Mouse (Mus musculus): Measurements from ENCODE around the gene Immp2l. TPM values are rescaled to one million over a fixed set of nuclear protein-coding genes. Genes with fewer than 3 reads are reported as not detected.
"Not testable (repeated sequence)": the region's sequence is repeated elsewhere in the genome, so short reads cannot be mapped to it uniquely, and the experiment has no call there.

Gene Immp2l
- polyA plus RNA-seq, 1 experiment from 2014 or later: 12.8 TPM

GRCm38 (mm10) chr12:41774623-41775323, 750.9 kb downstream of the Immp2l start:
- 92% methylated on average over 5 of the region's 5 CpGs for WGBS
- no peak overlapping the region for H3K4me2 ChIP-seq (ENCODE audit: low read depth, low read length)
- no peak overlapping the region for H3K27ac ChIP-seq (ENCODE audit: low read length)
- H3K36me3 ChIP-seq (ENCODE audit: control insufficient read depth, insufficient read depth, low read length): no peaks in the 10 kb centered on the region
- no peaks in the 10 kb centered on the region for H3K9me3 ChIP-seq (ENCODE audit: control insufficient read depth, low read length)
- H3K9ac ChIP-seq (ENCODE audit: low read length): no peak overlapping the region
- no peaks in the 10 kb centered on the region for H3K27me3 ChIP-seq (ENCODE audit: control insufficient read depth, insufficient read depth, low read depth, low read length)
- no peak overlapping the region for H3K4me3 ChIP-seq (ENCODE audit: low read length)
- ATAC-seq (ENCODE audit: low read depth): no peak
- no peaks in the 10 kb centered on the region for H3K4me1 ChIP-seq (replicated peaks; ENCODE audit: control insufficient read depth, insufficient read depth, low read length)

- H3K9me3 ChIP-seq (ENCODE audit: control insufficient read depth, low read length); H3K36me3 ChIP-seq (ENCODE audit: control insufficient read depth, insufficient read depth, low read length); H3K4me2 ChIP-seq (ENCODE audit: low read depth, low read length); H3K27ac ChIP-seq (ENCODE audit: low read length); H3K4me1 ChIP-seq (replicated peaks; ENCODE audit: control insufficient read depth, insufficient read depth, low read length); ATAC-seq (ENCODE audit: low read depth); H3K9ac ChIP-seq (ENCODE audit: low read length); H3K4me3 ChIP-seq (ENCODE audit: low read length); H3K27me3 ChIP-seq (ENCODE audit: control insufficient read depth, insufficient read depth, low read depth, low read length): not testable (repeated sequence)
- WGBS: no CpG with 5 or more reads among the region's 4 CpGs
These were observed 753.9 kb downstream of the Immp2l start for GRCm38 (mm10) chr12:41777762-41778161.

GRCm38 (mm10) chr12:41793681-41794080, 769.8 kb downstream of the Immp2l start:
- H3K9ac ChIP-seq (ENCODE audit: low read length); H3K27ac ChIP-seq (ENCODE audit: low read length); H3K27me3 ChIP-seq (ENCODE audit: control insufficient read depth, insufficient read depth, low read depth, low read length); ATAC-seq (ENCODE audit: low read depth); H3K36me3 ChIP-seq (ENCODE audit: control insufficient read depth, insufficient read depth, low read length); H3K4me2 ChIP-seq (ENCODE audit: low read depth, low read length); H3K4me1 ChIP-seq (replicated peaks; ENCODE audit: control insufficient read depth, insufficient read depth, low read length); H3K4me3 ChIP-seq (ENCODE audit: low read length); H3K9me3 ChIP-seq (ENCODE audit: control insufficient read depth, low read length): not testable (repeated sequence)
- 76% methylated on average over 1 of the region's 1 CpGs for WGBS

- Histone ChIP-seq H3K4me2 (ENCODE audit: low read depth, low read length) (no peak overlapping the region), H3K4me1 (replicated peaks; ENCODE audit: control insufficient read depth, insufficient read depth, low read length) (no peaks in the 10 kb centered on the region), H3K36me3 (ENCODE audit: control insufficient read depth, insufficient read depth, low read length) (no peaks in the 10 kb centered on the region), H3K27ac (ENCODE audit: low read length) (no peak overlapping the region), H3K27me3 (ENCODE audit: control insufficient read depth, insufficient read depth, low read depth, low read length) (no peaks in the 10 kb centered on the region), H3K9me3 (ENCODE audit: control insufficient read depth, low read length) (no peaks in the 10 kb centered on the region), H3K4me3 (ENCODE audit: low read length) (no peak overlapping the region), H3K9ac (ENCODE audit: low read length) (no peak overlapping the region)
- ATAC-seq (ENCODE audit: low read depth): no peak
- 86% methylated on average over 6 of the region's 6 CpGs for WGBS
These were observed 805.6 kb downstream of the Immp2l start for GRCm38 (mm10) chr12:41829517-41829916.

GRCm38 (mm10) chr12:41831731-41832130, 807.8 kb downstream of the Immp2l start:
- ATAC-seq (ENCODE audit: low read depth): no peak
- Histone ChIP-seq H3K36me3 (ENCODE audit: control insufficient read depth, insufficient read depth, low read length) (no peaks in the 10 kb centered on the region), H3K4me1 (replicated peaks; ENCODE audit: control insufficient read depth, insufficient read depth, low read length) (no peaks in the 10 kb centered on the region), H3K27me3 (ENCODE audit: control insufficient read depth, insufficient read depth, low read depth, low read length) (no peaks in the 10 kb centered on the region), H3K4me3 (ENCODE audit: low read length) (no peak overlapping the region), H3K27ac (ENCODE audit: low read length) (no peak overlapping the region), H3K4me2 (ENCODE audit: low read depth, low read length) (no peak overlapping the region), H3K9ac (ENCODE audit: low read length) (no peak overlapping the region), H3K9me3 (ENCODE audit: control insufficient read depth, low read length) (no peaks in the 10 kb centered on the region)
- WGBS: 83% methylated on average over 7 of the region's 7 CpGs

- no peaks in the 10 kb centered on the region for H3K4me1 ChIP-seq (replicated peaks; ENCODE audit: control insufficient read depth, insufficient read depth, low read length)
- H3K36me3 ChIP-seq (ENCODE audit: control insufficient read depth, insufficient read depth, low read length): no peaks in the 10 kb centered on the region
- 78% methylated on average over 2 of the region's 2 CpGs for WGBS
- no peak overlapping the region for H3K9ac ChIP-seq (ENCODE audit: low read length)
- no peaks in the 10 kb centered on the region for H3K27me3 ChIP-seq (ENCODE audit: control insufficient read depth, insufficient read depth, low read depth, low read length)
- H3K27ac ChIP-seq (ENCODE audit: low read length): no peak overlapping the region
- no peak overlapping the region for H3K4me2 ChIP-seq (ENCODE audit: low read depth, low read length)
- no peak for ATAC-seq (ENCODE audit: low read depth)
- no peaks in the 10 kb centered on the region for H3K9me3 ChIP-seq (ENCODE audit: control insufficient read depth, low read length)
- H3K4me3 ChIP-seq (ENCODE audit: low read length): no peak overlapping the region
These were observed 810.8 kb downstream of the Immp2l start for GRCm38 (mm10) chr12:41834646-41835045.

- no peaks in the 10 kb centered on the region for H3K4me1 ChIP-seq (replicated peaks; ENCODE audit: control insufficient read depth, insufficient read depth, low read length)
- WGBS: 49% methylated on average over 6 of the region's 6 CpGs
- no peak overlapping the region for H3K27ac ChIP-seq (ENCODE audit: low read length)
- no peaks in the 10 kb centered on the region for H3K27me3 ChIP-seq (ENCODE audit: control insufficient read depth, insufficient read depth, low read depth, low read length)
- H3K4me3 ChIP-seq (ENCODE audit: low read length): no peak overlapping the region
- no peak; the same call in 1 of the 2 replicates for ATAC-seq (ENCODE audit: low read depth)
- H3K9me3 ChIP-seq (ENCODE audit: control insufficient read depth, low read length): no peaks in the 10 kb centered on the region
- H3K4me2 ChIP-seq (ENCODE audit: low read depth, low read length): no peak overlapping the region
- no peaks in the 10 kb centered on the region for H3K36me3 ChIP-seq (ENCODE audit: control insufficient read depth, insufficient read depth, low read length)
- no peak overlapping the region for H3K9ac ChIP-seq (ENCODE audit: low read length)
These were observed 814.5 kb downstream of the Immp2l start for GRCm38 (mm10) chr12:41838334-41838847.

- H3K9ac ChIP-seq (ENCODE audit: low read length): no peak overlapping the region
- H3K4me3 ChIP-seq (ENCODE audit: low read length): no peak overlapping the region
- H3K9me3 ChIP-seq (ENCODE audit: control insufficient read depth, low read length): no peaks in the 10 kb centered on the region
- no peak for ATAC-seq (ENCODE audit: low read depth)
- no peaks in the 10 kb centered on the region for H3K36me3 ChIP-seq (ENCODE audit: control insufficient read depth, insufficient read depth, low read length)
- H3K4me1 ChIP-seq (replicated peaks; ENCODE audit: control insufficient read depth, insufficient read depth, low read length): no peaks in the 10 kb centered on the region
- no peak overlapping the region for H3K4me2 ChIP-seq (ENCODE audit: low read depth, low read length)
- H3K27ac ChIP-seq (ENCODE audit: low read length): no peak overlapping the region
- 88% methylated on average over 2 of the region's 2 CpGs for WGBS
- no peaks in the 10 kb centered on the region for H3K27me3 ChIP-seq (ENCODE audit: control insufficient read depth, insufficient read depth, low read depth, low read length)
These were observed 815.4 kb downstream of the Immp2l start for GRCm38 (mm10) chr12:41839241-41839640.

- Histone ChIP-seq H3K9ac (ENCODE audit: low read length) (no peak overlapping the region), H3K4me2 (ENCODE audit: low read depth, low read length) (no peak overlapping the region), H3K27ac (ENCODE audit: low read length) (no peak overlapping the region), H3K4me3 (ENCODE audit: low read length) (no peak overlapping the region), H3K9me3 (ENCODE audit: control insufficient read depth, low read length) (no peaks in the 10 kb centered on the region), H3K36me3 (ENCODE audit: control insufficient read depth, insufficient read depth, low read length) (no peaks in the 10 kb centered on the region), H3K4me1 (replicated peaks; ENCODE audit: control insufficient read depth, insufficient read depth, low read length) (no peaks in the 10 kb centered on the region), H3K27me3 (ENCODE audit: control insufficient read depth, insufficient read depth, low read depth, low read length) (no peaks in the 10 kb centered on the region)
- 57% methylated on average over 6 of the region's 6 CpGs for WGBS
- no peak for ATAC-seq (ENCODE audit: low read depth)
These were observed 818.9 kb downstream of the Immp2l start for GRCm38 (mm10) chr12:41842694-41843329.

Data from lung, embryonic 16.5 days (tissue).